In genomic region chr14:101804562-101805327, GRCm38 (mm10) we compare ENCODE assay signal across 15 mouse cellular contexts.
DNase-seq lines count a peak whose midpoint lies in the region; ATAC-seq and TF ChIP-seq lines count a peak whose summit lies in the region.
"Had no signal": no experiment of that assay in that cellular context is flagged by ENCODE, and none has a peak within 500 bp of the region (broad histone marks: within the 10 kb centered on the region; RNA-seq: fewer than 3 reads in every experiment).

No protein-coding gene starts in this region.

- H3K4me2 ChIP-seq in embryonic facial prominence, embryonic 14.5 days (ENCODE audit: low read depth, low read length), result no peak overlapping the region
- peak overlapping the region; percentile 46 for H3K4me2 ChIP-seq in myocyte (ENCODE audit: low read depth)
- H3K4me2 ChIP-seq: forebrain, embryonic 12.5 days; midbrain, embryonic 13.5 days; neural tube, embryonic 12.5 days had no signal

- DNase-seq in kidney, adult 2 months, result peak; percentile 22
- DNase-seq in kidney, adult 18-20 months, result no peak
- DNase-seq in NIH3T3 (ENCODE audit: low read depth), result peak; percentile 78
- DNase-seq in embryonic facial prominence, embryonic 14.5 days (ENCODE audit: low spot score), result peak; percentile 69
- no peak for DNase-seq in layer of hippocampus, postnatal 36 days
- no peak for DNase-seq in layer of hippocampus, adult 8-10 months (ENCODE audit: low spot score in 2 of 2)
- no peak for DNase-seq in right cerebral cortex, postnatal 36 days (ENCODE audit: low spot score in 2 of 2)
- DNase-seq: cerebellum, postnatal 10 days; right cerebral cortex, postnatal 25 days had no signal

- peak overlapping the region; percentile 71 for H3K27ac ChIP-seq in kidney, adult 2 months (ENCODE audit: insufficient read depth, low read depth, low read length)
- H3K27ac ChIP-seq in embryonic facial prominence, embryonic 14.5 days (replicated peaks; ENCODE audit: low read depth, low read length), result peak overlapping the region; percentile 74
- H3K27ac ChIP-seq: forebrain, embryonic 12.5 days; liver, embryonic 14.5 days; midbrain, embryonic 13.5 days; neural tube, embryonic 12.5 days had no signal

- no peak for TF ChIP-seq POLR2A in kidney, adult 2 months (IDR thresholded peaks at IDR 0.05; ENCODE audit: low read depth, low read length)
- TF ChIP-seq POLR2A in myocyte (IDR thresholded peaks at IDR 0.05; ENCODE audit: insufficient read length, low read depth), result no peak

- no peaks in the 10 kb centered on the region for H3K9me3 ChIP-seq in embryonic facial prominence, embryonic 14.5 days (ENCODE audit: control insufficient read depth, low read length)
- H3K9me3 ChIP-seq: forebrain, embryonic 12.5 days; midbrain, embryonic 13.5 days; neural tube, embryonic 12.5 days had no signal

- no peaks in the 10 kb centered on the region for H3K36me3 ChIP-seq in kidney, adult 2 months (ENCODE audit: control insufficient read depth, insufficient read depth, low read length)
- no peaks in the 10 kb centered on the region for H3K36me3 ChIP-seq in embryonic facial prominence, embryonic 14.5 days (ENCODE audit: control insufficient read depth, insufficient read depth, low read length)
- no peaks in the 10 kb centered on the region for H3K36me3 ChIP-seq in myocyte (ENCODE audit: control insufficient read depth, insufficient read depth)
- H3K36me3 ChIP-seq: forebrain, embryonic 12.5 days; midbrain, embryonic 13.5 days; neural tube, embryonic 12.5 days had no signal

- H3K9ac ChIP-seq in embryonic facial prominence, embryonic 14.5 days (ENCODE audit: low read depth, low read length), result no peak overlapping the region
- H3K9ac ChIP-seq: forebrain, embryonic 12.5 days; liver, embryonic 14.5 days; midbrain, embryonic 13.5 days; neural tube, embryonic 12.5 days had no signal

- no peak overlapping the region for H3K4me3 ChIP-seq in kidney, adult 2 months (ENCODE audit: insufficient read depth, low read depth, low read length)
- H3K4me3 ChIP-seq in embryonic facial prominence, embryonic 14.5 days (ENCODE audit: low read depth, low read length), result no peak overlapping the region
- no peak overlapping the region for H3K4me3 ChIP-seq in myocyte
- H3K4me3 ChIP-seq: forebrain, embryonic 12.5 days; midbrain, embryonic 13.5 days; neural tube, embryonic 12.5 days had no signal

- H3ac ChIP-seq in myocyte (ENCODE audit: control insufficient read depth, insufficient read length), result no peak overlapping the region

- TF ChIP-seq CTCF in kidney, adult 2 months (conservative IDR thresholded peaks at IDR 0.05; ENCODE audit: insufficient read depth, insufficient read length, low read depth, low read length), result no peak

- H3K79me2 ChIP-seq in myocyte (ENCODE audit: control insufficient read depth, insufficient read depth), result no peaks in the 10 kb centered on the region

- WGBS in kidney, adult 2 months, result 33% methylated on average over 4 of the region's 4 CpGs
- WGBS in embryonic facial prominence, embryonic 14.5 days, result 26% methylated on average over 4 of the region's 4 CpGs

- H3K27me3 ChIP-seq in kidney, adult 2 months (replicated peaks; ENCODE audit: control insufficient read depth, insufficient read depth, low read length), result no peaks in the 10 kb centered on the region
- no peaks in the 10 kb centered on the region for H3K27me3 ChIP-seq in embryonic facial prominence, embryonic 14.5 days (replicated peaks; ENCODE audit: control insufficient read depth, insufficient read depth, low read length)
- no peaks in the 10 kb centered on the region for H3K27me3 ChIP-seq in myocyte (ENCODE audit: control insufficient read depth, insufficient read depth, insufficient read length)
- H3K27me3 ChIP-seq: CH12.LX; forebrain, embryonic 12.5 days; midbrain, embryonic 13.5 days; neural tube, embryonic 12.5 days had no signal

- ATAC-seq in embryonic facial prominence, embryonic 14.5 days (ENCODE audit: low read depth), result peak; percentile 69
- ATAC-seq: midbrain, embryonic 13.5 days had no signal

- peaks cover 17% of the 10 kb centered on the region for H3K4me1 ChIP-seq in kidney, adult 2 months (ENCODE audit: control insufficient read depth, insufficient read depth, low read length)
- H3K4me1 ChIP-seq in embryonic facial prominence, embryonic 14.5 days (ENCODE audit: control insufficient read depth, insufficient read depth, low read length), result peaks cover 20% of the 10 kb centered on the region; the same call in 1 of the 2 replicates
- H3K4me1 ChIP-seq: forebrain, embryonic 12.5 days; midbrain, embryonic 13.5 days; neural tube, embryonic 12.5 days had no signal

TF ChIP-seq in myocyte, 11 proteins besides CTCF, POLR2A, EP300 and RAD21:
- no peak for TF ChIP-seq MYOG (IDR thresholded peaks at IDR 0.05; ENCODE audit: control insufficient read depth in 1 of 3, insufficient read depth in 1 of 3, insufficient read length in 2 of 3, low read depth in 2 of 3)
- TF ChIP-seq POLR2AphosphoS2 (IDR thresholded peaks at IDR 0.05; ENCODE audit: insufficient read length, low read depth), result no peak
- no peak for TF ChIP-seq SRF (IDR thresholded peaks at IDR 0.05; ENCODE audit: control insufficient read depth, insufficient read length, low read depth)
- TF ChIP-seq REST (IDR thresholded peaks at IDR 0.05; ENCODE audit: insufficient read depth, insufficient read length), result no peak
- TF ChIP-seq USF1 (IDR thresholded peaks at IDR 0.05; ENCODE audit: low read depth), result no peak

Comparison
In these comparisons a context has a peak if more than half of its experiments do, and no peak if none do; other contexts are left out.
1. DNase-seq: peak in kidney, adult 2 months (single experiment), NIH3T3 (single experiment) and embryonic facial prominence, embryonic 14.5 days (single experiment); none in kidney, adult 18-20 months (single experiment), layer of hippocampus, postnatal 36 days (0 of 2), layer of hippocampus, adult 8-10 months (0 of 2) and right cerebral cortex, postnatal 36 days (0 of 2).